Comparison of ENCODE assay signal across 28 mouse cellular contexts in the genomic region with DNA sequence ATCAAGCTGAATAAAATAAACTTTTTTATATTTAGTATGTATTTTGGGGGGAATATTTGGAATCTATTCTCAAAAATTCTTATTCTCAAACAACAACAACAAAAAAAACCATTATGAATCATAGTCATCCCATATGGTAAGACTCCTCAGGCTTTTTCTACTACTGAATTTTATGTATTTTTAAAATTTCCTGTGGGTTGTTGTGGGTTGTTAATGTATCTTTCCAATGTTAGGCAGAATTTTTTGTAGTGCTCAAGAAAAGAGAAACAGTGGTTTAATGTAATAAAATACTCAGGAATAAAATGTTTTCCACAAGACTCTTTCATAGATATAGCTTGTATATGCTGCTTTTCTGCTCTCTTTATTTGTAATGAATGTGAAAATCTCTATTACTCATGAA.
"Had no signal": no experiment of that assay in that cellular context is flagged by ENCODE, and none has a peak within 500 bp of the region (broad histone marks: within the 10 kb centered on the region; RNA-seq: fewer than 3 reads in every experiment).

No protein-coding gene starts in this region.

- H3K9me3 ChIP-seq: embryonic facial prominence, embryonic 10.5 days; embryonic facial prominence, embryonic 12.5 days; embryonic facial prominence, embryonic 13.5 days; embryonic facial prominence, embryonic 15.5 days; forebrain, embryonic 10.5 days; forebrain, embryonic 12.5 days; forebrain, embryonic 13.5 days; forebrain, embryonic 15.5 days had no signal

- ATAC-seq: forebrain, embryonic 13.5 days; forebrain, embryonic 14.5 days; forebrain, embryonic 15.5 days; forebrain, embryonic 16.5 days; forebrain, postnatal 0 days had no signal

- H3K4me2 ChIP-seq: embryonic facial prominence, embryonic 12.5 days; embryonic facial prominence, embryonic 13.5 days; embryonic facial prominence, embryonic 15.5 days; forebrain, embryonic 12.5 days; forebrain, embryonic 13.5 days; forebrain, embryonic 15.5 days had no signal

- H3K36me3 ChIP-seq: embryonic facial prominence, embryonic 10.5 days; embryonic facial prominence, embryonic 12.5 days; embryonic facial prominence, embryonic 13.5 days; embryonic facial prominence, embryonic 15.5 days; forebrain, embryonic 10.5 days; forebrain, embryonic 12.5 days; forebrain, embryonic 15.5 days had no signal

- H3K9ac ChIP-seq: embryonic facial prominence, embryonic 12.5 days; embryonic facial prominence, embryonic 13.5 days; embryonic facial prominence, embryonic 15.5 days; forebrain, embryonic 12.5 days; forebrain, embryonic 13.5 days; forebrain, embryonic 15.5 days; forebrain, postnatal 0 days had no signal

- H3K4me1 ChIP-seq: embryonic facial prominence, embryonic 10.5 days; embryonic facial prominence, embryonic 12.5 days; embryonic facial prominence, embryonic 13.5 days; embryonic facial prominence, embryonic 15.5 days; forebrain, embryonic 10.5 days; forebrain, embryonic 12.5 days; forebrain, embryonic 13.5 days; forebrain, embryonic 15.5 days had no signal

- DNase-seq: cerebellum, adult 8-10 months; cerebellum, adult 9-10 months; cerebellum, adult 9-11 months; cerebellum, postnatal 10 days; cerebellum, postnatal 14 days; cerebellum, postnatal 25 days; cerebellum, postnatal 36 days; embryo, embryonic 11 days; forebrain, postnatal 0 days; gastrocnemius, adult 2 months; gastrocnemius, postnatal 10 days; gastrocnemius, postnatal 14 days; gastrocnemius, postnatal 25 days; gastrocnemius, postnatal 36 days; heart, adult 11 months; heart, adult 18-20 months; heart, adult 2 months had no signal

- H3K27me3 ChIP-seq: embryonic facial prominence, embryonic 12.5 days; embryonic facial prominence, embryonic 13.5 days; embryonic facial prominence, embryonic 15.5 days; forebrain, embryonic 12.5 days; forebrain, embryonic 13.5 days; forebrain, embryonic 15.5 days had no signal

- H3K27ac ChIP-seq: embryonic facial prominence, embryonic 10.5 days; embryonic facial prominence, embryonic 12.5 days; embryonic facial prominence, embryonic 13.5 days; embryonic facial prominence, embryonic 15.5 days; forebrain, embryonic 10.5 days; forebrain, embryonic 12.5 days; forebrain, embryonic 13.5 days; forebrain, embryonic 15.5 days; gastrocnemius, adult 2 months; heart, adult 2 months had no signal

- H3K4me3 ChIP-seq: embryonic facial prominence, embryonic 10.5 days; embryonic facial prominence, embryonic 12.5 days; embryonic facial prominence, embryonic 13.5 days; embryonic facial prominence, embryonic 15.5 days; erythroblast, embryonic 14.5 days; forebrain, embryonic 10.5 days; forebrain, embryonic 12.5 days; forebrain, embryonic 13.5 days; forebrain, embryonic 15.5 days; gastrocnemius, adult 2 months; heart, adult 2 months had no signal
